Mouse (Mus musculus) splenic B cell, adult 2 months (primary cell): ENCODE measurements around the gene Glrx2.
"Not testable (repeated sequence)": the region's sequence is repeated elsewhere in the genome, so short reads cannot be mapped to it uniquely, and the experiment has no call there.

Experiments
- DNase-seq: peaks from one replicate; pipeline ENCODE4 v3.0.0-alpha.2; 2011; ENCODE audit warnings: low read depth, low spot score
- H3K27me3 ChIP-seq: 2 replicates; pipeline ENCODE4 v1.6.1; 2012; ENCODE audit warnings: mild to moderate bottlenecking, low read length, moderate library complexity, mixed read lengths; ENCODE audit not compliant: control insufficient read depth, poor library complexity, insufficient read depth, severe bottlenecking
- H3K36me3 ChIP-seq: 2 replicates; pipeline ENCODE4 v1.6.1; 2012; ENCODE audit warnings: mild to moderate bottlenecking, low read length, moderate library complexity, mixed read lengths; ENCODE audit not compliant: control insufficient read depth, poor library complexity, insufficient read depth, severe bottlenecking

Gene Glrx2

DNA sequence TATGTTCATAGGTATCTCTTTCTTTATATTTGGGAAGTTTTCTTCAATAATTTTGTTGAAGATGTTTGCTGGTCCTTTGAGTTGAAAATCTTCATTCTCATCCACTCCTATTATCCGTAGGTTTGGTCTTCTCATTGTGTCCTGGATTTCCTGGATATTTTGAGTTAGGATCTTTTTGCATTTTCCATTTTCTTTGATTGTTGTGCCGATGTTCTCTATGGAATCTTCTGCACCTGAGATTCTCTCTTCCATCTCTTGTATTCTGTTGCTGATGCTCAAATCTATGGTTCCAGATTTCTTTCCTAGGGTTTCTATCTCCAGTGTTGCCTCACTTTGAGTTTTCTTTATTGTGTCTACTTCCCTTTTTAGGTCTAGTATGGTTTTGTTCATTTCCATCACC lies at the start of gene Glrx2:
Gene Glrx2 (plus strand): TSS at position 301 of the 400 bp plus-strand sequence.
- not testable (repeated sequence) for H3K36me3 ChIP-seq, H3K27me3 ChIP-seq, DNase-seq

DNA sequence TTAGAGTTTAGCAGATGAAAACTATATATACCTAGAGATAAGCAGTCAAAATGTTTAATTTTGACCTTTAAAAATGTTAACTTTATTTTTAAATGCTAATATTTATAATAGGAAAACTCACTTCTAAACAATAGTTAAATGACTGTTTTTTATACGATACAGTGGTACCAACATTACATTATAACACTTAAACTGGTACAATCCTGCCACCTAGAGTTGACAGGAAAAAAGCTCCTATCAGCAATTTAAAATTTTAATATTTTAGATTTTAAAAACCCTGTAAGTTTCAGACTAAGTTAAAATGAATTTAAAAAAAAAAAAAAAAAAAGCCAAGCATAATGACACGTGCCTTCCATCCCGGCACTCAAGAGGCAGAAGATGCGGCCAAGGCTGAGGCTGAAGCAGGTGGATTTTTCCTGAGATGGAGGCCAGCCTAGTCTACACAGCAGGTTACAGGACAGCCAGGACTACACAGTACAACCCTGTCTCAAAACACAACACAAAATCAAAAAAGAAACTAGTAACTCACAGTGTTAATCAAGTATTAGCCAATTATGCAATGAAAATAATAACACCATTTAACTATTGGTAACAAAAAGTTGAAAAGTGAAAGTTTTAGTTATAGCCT lies 40.3 kb upstream of the Glrx2 start:
- peaks cover 11% of the 10 kb centered on the region for H3K36me3 ChIP-seq

GRCm38 (mm10) chr1:143681108-143681507 lies 35.0 kb upstream of the Glrx2 start:
- no peak for DNase-seq
- H3K27me3 ChIP-seq = no peaks in the 10 kb centered on the region
- peaks cover 9% of the 10 kb centered on the region for H3K36me3 ChIP-seq

More for the DNA sequence above, 40.3 kb upstream of the Glrx2 start:
- DNase-seq = no peak
- H3K27me3 ChIP-seq = no peaks in the 10 kb centered on the region

DNA sequence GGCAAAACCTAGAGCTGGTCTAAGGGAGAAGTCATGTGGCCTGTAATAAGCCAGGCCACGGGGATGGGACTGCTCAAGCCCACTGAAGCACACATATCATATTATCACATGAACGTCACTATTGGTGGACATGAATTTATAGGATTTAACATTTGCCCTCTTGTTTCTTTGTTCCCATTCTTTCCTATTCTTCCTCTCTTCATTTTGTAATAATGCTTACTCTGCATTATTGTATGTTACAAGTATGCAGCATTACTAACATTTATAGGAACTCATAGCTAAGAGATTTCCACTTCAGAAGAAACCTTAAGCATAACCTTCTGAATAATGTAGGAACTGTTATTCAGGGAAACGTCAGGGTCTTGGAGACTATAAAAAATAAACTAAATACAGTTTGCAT lies 31.3 kb upstream of the Glrx2 start:
- DNase-seq = no peak
- no peaks in the 10 kb centered on the region for H3K27me3 ChIP-seq
- peaks cover 7% of the 10 kb centered on the region for H3K36me3 ChIP-seq

DNA sequence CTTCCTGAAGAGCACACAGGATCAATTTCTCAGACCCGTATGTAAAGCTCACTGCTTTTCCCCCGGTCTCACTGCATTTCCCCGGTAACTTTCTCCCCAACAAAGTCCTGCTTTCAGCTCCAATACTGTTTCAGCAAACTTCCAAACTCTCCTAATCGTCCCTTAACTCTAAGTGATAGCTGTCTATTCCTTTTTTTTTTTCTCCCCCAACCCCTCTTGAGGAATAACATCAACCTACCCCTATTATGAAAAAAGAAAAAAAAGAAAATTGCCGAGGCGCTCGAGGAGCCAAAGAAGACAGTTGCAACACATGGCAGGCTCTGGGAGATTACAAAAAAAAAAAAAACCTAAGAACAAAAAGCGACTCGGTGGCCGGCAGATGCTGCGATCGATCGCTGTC lies 14.4 kb upstream of the Glrx2 start:
- DNase-seq = no peak
- no peaks in the 10 kb centered on the region for H3K27me3 ChIP-seq
- H3K36me3 ChIP-seq = 0 out of 2 replicates have a peak, but pooled peaks cover 2% of the 10 kb centered on the region

DNA sequence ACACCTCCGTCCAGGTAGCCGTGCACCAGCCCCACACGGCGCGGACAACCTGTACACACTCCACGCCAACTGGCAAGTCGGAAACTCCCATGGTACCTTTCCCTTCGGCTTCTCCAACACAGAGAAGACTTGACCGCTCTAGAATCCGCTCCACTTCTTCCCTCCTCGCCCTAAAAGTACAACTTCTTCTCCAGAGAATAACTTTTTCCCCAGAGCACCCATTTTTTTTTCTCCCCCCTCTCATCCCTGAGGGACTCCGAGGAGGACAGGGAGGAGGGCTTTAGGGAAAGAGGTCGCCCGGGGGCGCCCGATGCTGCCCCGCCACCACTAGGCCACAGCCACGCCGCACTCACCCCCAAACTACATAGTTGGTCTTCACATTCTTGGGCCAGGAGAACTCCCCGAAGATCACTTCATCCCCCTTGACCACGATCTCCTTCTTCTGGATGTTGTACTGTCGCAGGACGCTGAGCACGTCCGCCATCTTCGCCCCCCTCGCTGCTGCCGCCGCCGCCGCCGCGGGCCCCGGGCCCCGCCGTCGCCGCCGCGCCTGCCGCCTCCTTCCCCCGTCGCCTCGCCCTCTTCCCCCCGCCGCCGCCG lies 13.9 kb upstream of the Glrx2 start:
- peak; percentile 36 for DNase-seq
- 0 out of 2 replicates have a peak, but pooled peaks cover 2% of the 10 kb centered on the region for H3K36me3 ChIP-seq
- no peaks in the 10 kb centered on the region for H3K27me3 ChIP-seq

- no peaks in the 10 kb centered on the region for H3K27me3 ChIP-seq
- peak; percentile 93 for DNase-seq
- H3K36me3 ChIP-seq = 0 out of 2 replicates have a peak, but pooled peaks cover 2% of the 10 kb centered on the region
Observed at GRCm38 (mm10) chr1:143702741-143703262, 13.3 kb upstream of the Glrx2 start, which contains the start of gene Cdc73. Gene Cdc73 (minus strand): TSS chr1:143702893.

GRCm38 (mm10) chr1:143707006-143707405 lies 9.1 kb upstream of the Glrx2 start:
- no peak for DNase-seq
- no peaks in the 10 kb centered on the region for H3K36me3 ChIP-seq
- H3K27me3 ChIP-seq = no peaks in the 10 kb centered on the region

- Histone ChIP-seq H3K36me3 (no peaks in the 10 kb centered on the region), H3K27me3 (no peaks in the 10 kb centered on the region)
- no peak for DNase-seq
Observed at GRCm38 (mm10) chr1:143708361-143708760, 7.8 kb upstream of the Glrx2 start.

GRCm38 (mm10) chr1:143709966-143710626 lies 6.0 kb upstream of the Glrx2 start:
- H3K36me3 ChIP-seq = no peaks in the 10 kb centered on the region
- no peak for DNase-seq
- no peaks in the 10 kb centered on the region for H3K27me3 ChIP-seq

- Histone ChIP-seq H3K27me3 (no peaks in the 10 kb centered on the region), H3K36me3 (no peaks in the 10 kb centered on the region)
- no peak for DNase-seq
Observed at GRCm38 (mm10) chr1:143710627-143710976, 5.5 kb upstream of the Glrx2 start.

GRCm38 (mm10) chr1:143724456-143725064 lies 8.4 kb downstream of the Glrx2 start:
- H3K36me3 ChIP-seq = no peaks in the 10 kb centered on the region
- DNase-seq = no peak
- H3K27me3 ChIP-seq = no peaks in the 10 kb centered on the region

DNA sequence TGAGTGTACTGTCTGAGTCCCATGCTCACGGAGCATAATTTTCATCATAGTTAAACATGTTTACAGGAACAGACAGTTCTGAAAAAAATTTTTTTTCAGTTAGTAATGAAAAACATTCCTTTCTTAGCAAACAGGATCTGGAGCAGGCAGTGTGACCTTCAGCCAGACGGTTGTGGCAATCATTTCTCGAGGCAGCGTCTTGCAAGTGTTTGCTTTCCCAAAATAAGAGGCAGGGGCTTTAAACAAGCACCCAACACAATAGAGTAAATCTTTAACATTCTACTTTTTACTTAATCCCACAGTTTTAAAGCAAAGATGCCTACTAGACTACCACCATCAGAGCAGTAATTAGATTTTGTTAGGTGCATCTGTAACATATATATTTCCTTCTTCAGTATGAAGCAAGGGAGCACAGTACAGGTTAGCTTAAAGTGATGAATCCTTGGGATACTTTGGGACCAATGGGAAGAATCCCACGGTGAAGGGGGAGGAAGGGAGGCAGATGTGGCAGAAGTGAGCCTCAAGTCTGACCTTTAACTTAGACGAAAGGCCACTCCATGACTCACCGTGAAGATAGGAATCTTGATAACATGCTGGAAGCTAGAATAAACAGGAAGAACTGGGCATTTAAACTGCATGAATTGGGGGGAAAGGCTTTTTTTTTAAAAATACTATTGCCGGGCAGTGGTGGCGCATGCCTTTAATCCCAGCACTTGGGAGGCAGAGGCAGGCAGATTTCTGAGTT lies 11.7 kb downstream of the Glrx2 start:
- Histone ChIP-seq H3K27me3 (no peaks in the 10 kb centered on the region), H3K36me3 (no peaks in the 10 kb centered on the region)
- no peak for DNase-seq

DNA sequence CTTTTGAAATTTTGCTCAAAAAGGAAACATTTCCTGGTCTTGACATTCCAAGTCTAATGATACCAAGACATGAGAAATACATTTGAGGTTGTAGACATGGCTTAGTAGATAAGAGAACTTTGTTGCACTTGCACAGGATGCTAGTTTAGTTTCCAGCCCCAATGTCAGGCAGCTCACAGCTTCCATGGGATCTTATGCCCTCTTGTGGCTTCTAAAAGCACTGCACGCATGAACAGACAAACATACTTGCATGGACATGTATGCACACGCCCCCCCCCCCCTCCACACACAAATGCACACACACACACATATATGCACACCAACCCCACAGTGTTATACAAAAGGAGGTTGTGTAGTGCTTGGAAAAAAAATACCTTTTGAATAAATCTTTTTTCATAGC lies 14.8 kb downstream of the Glrx2 start:
- Histone ChIP-seq H3K27me3 (no peaks in the 10 kb centered on the region), H3K36me3 (no peaks in the 10 kb centered on the region)
- DNase-seq = peak; percentile 67
